Mouse (Mus musculus): ENCODE measurements around the gene Hap1.

DNA sequence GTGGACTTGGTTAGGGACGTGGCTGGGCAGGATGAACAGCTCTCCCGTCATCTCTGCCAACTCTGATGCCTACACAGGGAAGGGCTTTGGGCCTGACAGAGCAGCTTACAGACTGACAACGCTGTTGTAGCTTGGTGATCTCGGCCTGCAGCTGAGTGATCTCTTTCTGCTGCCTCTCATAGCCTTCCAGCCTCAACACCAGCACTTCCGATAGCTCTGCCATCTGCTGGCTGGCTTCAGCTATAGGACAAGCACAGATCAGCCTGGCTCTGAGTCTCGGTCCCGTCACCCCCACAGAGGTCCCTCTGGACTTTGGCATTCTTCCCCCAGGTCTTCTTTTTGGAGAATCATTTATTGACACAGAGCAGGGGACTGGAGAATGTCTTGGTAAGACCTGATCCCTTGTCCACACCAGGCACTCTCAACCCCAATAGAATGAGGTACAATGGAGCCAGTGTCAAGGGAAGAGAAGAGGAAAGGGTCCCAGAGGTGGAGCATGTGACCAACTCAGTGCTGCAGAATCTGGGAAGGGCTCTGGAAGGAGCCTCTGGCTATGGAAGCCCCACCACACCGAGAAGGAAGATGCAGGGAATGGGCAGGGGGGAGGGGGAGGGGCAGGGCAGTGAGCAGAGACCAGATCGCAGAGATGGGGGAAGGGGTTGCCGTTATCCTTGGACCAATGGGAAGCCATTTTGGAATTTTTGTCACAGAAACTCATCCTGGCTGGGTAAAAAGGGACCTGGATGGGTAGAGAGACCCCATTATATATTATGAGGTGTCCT lies 3.7 kb downstream of the Hap1 start:
- TF ChIP-seq CTCF (IDR thresholded peaks at IDR 0.05; ENCODE audit: borderline replicate concordance, control insufficient read depth, extremely low read depth, insufficient read depth, low read length, poor library complexity) (0 out of 2 replicates have a peak, but pooled peaks have one; percentile 45), POLR2A (IDR thresholded peaks at IDR 0.05; ENCODE audit: control insufficient read depth, extremely low read depth, insufficient read depth, low read length, poor library complexity) (no peak)
